Mouse (Mus musculus) c-Kit-positive CD71-positive TER-119-positive erythroid progenitor cells, embryonic 14.5 days (primary cell): Measurements from ENCODE around the gene Akr7a5.

Experiments
- DNase-seq: peaks from one replicate; pipeline ENCODE4 v3.0.0-alpha.2; 2013; ENCODE audit warnings: low spot score

Gene Akr7a5

GRCm38 (mm10) chr4:139310171-139310898, at the start of gene Akr7a5, which contains the start of gene Pqlc2:
TSS of gene Akr7a5 (plus strand) at chr4:139310744.
TSS of gene Pqlc2 (minus strand) at chr4:139310708.
- peak; percentile 90 for DNase-seq

GRCm38 (mm10) chr4:139262981-139263380, 47.6 kb upstream of the Akr7a5 start:
- no peak for DNase-seq

GRCm38 (mm10) chr4:139265783-139266499, 44.6 kb upstream of the Akr7a5 start:
- DNase-seq = no peak

- no peak for DNase-seq
Measured at GRCm38 (mm10) chr4:139266500-139266865, 44.1 kb upstream of the Akr7a5 start.

GRCm38 (mm10) chr4:139267335-139267734, 43.2 kb upstream of the Akr7a5 start:
- DNase-seq = no peak

GRCm38 (mm10) chr4:139268242-139268641, 42.3 kb upstream of the Akr7a5 start:
- DNase-seq = no peak

GRCm38 (mm10) chr4:139270168-139270567, 40.4 kb upstream of the Akr7a5 start:
- DNase-seq = no peak

- no peak for DNase-seq
Measured at GRCm38 (mm10) chr4:139271562-139271961, 39.0 kb upstream of the Akr7a5 start.

GRCm38 (mm10) chr4:139272951-139273680, 37.4 kb upstream of the Akr7a5 start:
- DNase-seq = no peak

GRCm38 (mm10) chr4:139274573-139274972, 36.0 kb upstream of the Akr7a5 start:
- no peak for DNase-seq

GRCm38 (mm10) chr4:139276411-139276810, 34.1 kb upstream of the Akr7a5 start:
- DNase-seq = no peak

GRCm38 (mm10) chr4:139280530-139280929, 30.0 kb upstream of the Akr7a5 start:
- no peak for DNase-seq

- DNase-seq = no peak
Measured at GRCm38 (mm10) chr4:139281791-139282345, 28.7 kb upstream of the Akr7a5 start.

GRCm38 (mm10) chr4:139282955-139283417, 27.6 kb upstream of the Akr7a5 start:
- no peak for DNase-seq

GRCm38 (mm10) chr4:139284877-139285276, 25.7 kb upstream of the Akr7a5 start:
- no peak for DNase-seq

- DNase-seq = no peak
Measured at GRCm38 (mm10) chr4:139286234-139286633, 24.3 kb upstream of the Akr7a5 start.

- DNase-seq = peak; percentile 66
Measured at GRCm38 (mm10) chr4:139287122-139287863, 23.3 kb upstream of the Akr7a5 start.

GRCm38 (mm10) chr4:139289017-139289416, 21.5 kb upstream of the Akr7a5 start:
- DNase-seq = peak; percentile 40

GRCm38 (mm10) chr4:139291099-139291498, 19.4 kb upstream of the Akr7a5 start:
- no peak for DNase-seq

- no peak for DNase-seq
Measured at GRCm38 (mm10) chr4:139292038-139292437, 18.5 kb upstream of the Akr7a5 start.

- DNase-seq = no peak
Measured at GRCm38 (mm10) chr4:139297566-139297965, 13.0 kb upstream of the Akr7a5 start.
